Mouse (Mus musculus) kidney, postnatal 0 days (tissue): ENCODE measurements at regions not wholly inside any gene's neighbourhood (a gene's known extent, or its start where the extent isn't known, plus 50 kb on each side); places are given as distances from the start of the nearest gene placed in this dataset.
A peak's percentile ranks its signal among the peaks of the same experiment; 100 is the strongest.

Experiments
- ATAC-seq: fragments of 200-750 bp; cut with Nextera tagmentation; replicated peaks from 2 replicates; pipeline ENCODE4 v1.8.0; 2017; ENCODE audit warnings: low read depth, moderate number of reproducible peaks, moderate TSS enrichment, moderate library complexity; ENCODE audit not compliant: low FRiP score
- DNase-seq: peaks from one replicate; pipeline ENCODE4 v3.0.0-alpha.2; 2016; ENCODE audit warnings: low spot score
- H3K27ac ChIP-seq: fragments of 300-500 bp; sonication (generic); 2 replicates; pipeline ENCODE4 v1.5.1; 2014; ENCODE audit warnings: mild to moderate bottlenecking
- H3K27me3 ChIP-seq: fragments of 300-500 bp; sonication (generic); 2 replicates; pipeline ENCODE4 v1.6.1; 2014; ENCODE audit warnings: low read length, mixed read lengths; ENCODE audit not compliant: insufficient read depth
- H3K36me3 ChIP-seq: fragments of 300-500 bp; sonication (generic); 2 replicates; pipeline ENCODE4 v1.6.1; 2014; ENCODE audit warnings: low read length, mixed read lengths; ENCODE audit not compliant: insufficient read depth
- H3K4me1 ChIP-seq: fragments of 300-500 bp; sonication (generic); replicated peaks from 2 replicates; pipeline ENCODE4 v1.6.1; 2014; ENCODE audit warnings: antibody characterized with exemption, low read length, mixed read lengths; ENCODE audit not compliant: insufficient read depth
- H3K4me2 ChIP-seq: fragments of 300-500 bp; sonication (generic); 2 replicates; pipeline ENCODE4 v1.6.1; 2014; ENCODE audit warnings: mild to moderate bottlenecking, low read length, moderate library complexity, mixed read lengths
- H3K4me3 ChIP-seq: fragments of 300-500 bp; sonication (generic); replicated peaks from 2 replicates; pipeline ENCODE4 v1.5.1; 2014; ENCODE audit warnings: low read depth, low read length
- H3K9ac ChIP-seq: fragments of 300-500 bp; sonication (generic); 2 replicates; pipeline ENCODE4 v1.6.1; 2014; ENCODE audit warnings: low read depth, low read length
- H3K9me3 ChIP-seq: fragments of 300-500 bp; sonication (generic); replicated peaks from 2 replicates; pipeline ENCODE4 v1.6.1; 2016; ENCODE audit warnings: low read length, inconsistent platforms, mixed read lengths
- CTCF ChIP-seq: IDR thresholded peaks from 2 replicates; pipeline ENCODE4 v1.5.1; 2016; ENCODE audit warnings: antibody characterized with exemption, low read depth, mild to moderate bottlenecking, moderate library complexity
- WGBS: fragments of 180-500 bp; shearing (Covaris S2); extraction: QIAGEN DNeasy Blood & Tissue Kit; methylation state at CpG from one replicate; pipeline ENCODE4 v1.1.7; 2014; 5-methylcytosine and 5-hydroxymethylcytosine counted together

GRCm38 (mm10) chr10:84067052-84067650 lies 344.5 kb downstream of the 1500009L16Rik start:
- no peak for TF ChIP-seq CTCF

GRCm38 (mm10) chr10:84069806-84070205 lies 347.1 kb downstream of the 1500009L16Rik start:
- ATAC-seq: no peak
- H3K4me3 ChIP-seq: no peak overlapping the region
- no peak for TF ChIP-seq CTCF
- H3K27ac ChIP-seq: no peak overlapping the region
- no peaks in the 10 kb centered on the region for H3K36me3 ChIP-seq
- no peaks in the 10 kb centered on the region for H3K9me3 ChIP-seq
- no peak overlapping the region for H3K9ac ChIP-seq
- no peak overlapping the region for H3K4me2 ChIP-seq
- no peaks in the 10 kb centered on the region for H3K27me3 ChIP-seq
- DNase-seq: no peak
- H3K4me1 ChIP-seq: no peaks in the 10 kb centered on the region
- WGBS: 63% methylated on average over 9 of the region's 9 CpGs

More at GRCm38 (mm10) chr10:84067052-84067650, 344.5 kb downstream of the 1500009L16Rik start:
- no peaks in the 10 kb centered on the region for H3K27me3 ChIP-seq
- ATAC-seq: no peak
- H3K27ac ChIP-seq: no peak overlapping the region
- no peak overlapping the region for H3K4me2 ChIP-seq
- no peak for DNase-seq
- no peaks in the 10 kb centered on the region for H3K9me3 ChIP-seq
- WGBS: 52% methylated on average over 4 of the region's 4 CpGs
- H3K9ac ChIP-seq: no peak overlapping the region
- no peak overlapping the region for H3K4me3 ChIP-seq
- H3K36me3 ChIP-seq: no peaks in the 10 kb centered on the region
- H3K4me1 ChIP-seq: no peaks in the 10 kb centered on the region

GRCm38 (mm10) chr10:84072866-84073483 lies 350.3 kb downstream of the 1500009L16Rik start:
- no peaks in the 10 kb centered on the region for H3K4me1 ChIP-seq
- no peaks in the 10 kb centered on the region for H3K27me3 ChIP-seq
- H3K9ac ChIP-seq: no peak overlapping the region
- no peak for TF ChIP-seq CTCF
- H3K4me2 ChIP-seq: no peak overlapping the region
- no peak overlapping the region for H3K27ac ChIP-seq
- H3K4me3 ChIP-seq: no peak overlapping the region
- 53% methylated on average over 12 of the region's 12 CpGs for WGBS
- DNase-seq: no peak
- no peaks in the 10 kb centered on the region for H3K36me3 ChIP-seq
- ATAC-seq: no peak
- no peaks in the 10 kb centered on the region for H3K9me3 ChIP-seq

- Histone ChIP-seq H3K9ac (no peak overlapping the region), H3K4me1 (no peaks in the 10 kb centered on the region), H3K27ac (no peak overlapping the region), H3K36me3 (no peaks in the 10 kb centered on the region), H3K27me3 (no peaks in the 10 kb centered on the region), H3K4me2 (no peak overlapping the region), H3K4me3 (no peak overlapping the region), H3K9me3 (no peaks in the 10 kb centered on the region)
- 67% methylated on average over 4 of the region's 4 CpGs for WGBS
- DNase-seq (peak; percentile 18), ATAC-seq (no peak)
- TF ChIP-seq CTCF: no peak
Measured at GRCm38 (mm10) chr10:84075581-84075980, 352.9 kb downstream of the 1500009L16Rik start.

- WGBS: 79% methylated on average over 6 of the region's 6 CpGs
- Histone ChIP-seq H3K27ac (no peak overlapping the region), H3K9ac (no peak overlapping the region), H3K4me2 (no peak overlapping the region), H3K36me3 (no peaks in the 10 kb centered on the region), H3K4me3 (no peak overlapping the region), H3K4me1 (no peaks in the 10 kb centered on the region), H3K9me3 (no peaks in the 10 kb centered on the region), H3K27me3 (no peaks in the 10 kb centered on the region)
- DNase-seq (no peak), ATAC-seq (no peak)
- TF ChIP-seq CTCF: no peak
Measured at GRCm38 (mm10) chr10:84080236-84080635, 357.6 kb downstream of the 1500009L16Rik start.

- H3K4me2 ChIP-seq: no peak overlapping the region
- DNase-seq: peak; percentile 11
- no peak overlapping the region for H3K27ac ChIP-seq
- TF ChIP-seq CTCF: no peak
- no peak overlapping the region for H3K4me3 ChIP-seq
- H3K27me3 ChIP-seq: no peaks in the 10 kb centered on the region
- no peaks in the 10 kb centered on the region for H3K36me3 ChIP-seq
- ATAC-seq: no peak
- no peaks in the 10 kb centered on the region for H3K9me3 ChIP-seq
- 52% methylated on average over 6 of the region's 6 CpGs for WGBS
- no peaks in the 10 kb centered on the region for H3K4me1 ChIP-seq
- H3K9ac ChIP-seq: no peak overlapping the region
Measured at GRCm38 (mm10) chr10:84081673-84082072, 358.7 kb downstream of the Nuak1 start.
